Mouse (Mus musculus) frontal cortex, postnatal 36 days (tissue): ENCODE data around the gene Lrba.

Experiments used
- DNase-seq, 2 experiments: peaks; one replicate each; pipeline ENCODE4 v3.0.0; 2022; ENCODE audit warnings: low spot score in 2 of 2

The Lrba gene

DNA sequence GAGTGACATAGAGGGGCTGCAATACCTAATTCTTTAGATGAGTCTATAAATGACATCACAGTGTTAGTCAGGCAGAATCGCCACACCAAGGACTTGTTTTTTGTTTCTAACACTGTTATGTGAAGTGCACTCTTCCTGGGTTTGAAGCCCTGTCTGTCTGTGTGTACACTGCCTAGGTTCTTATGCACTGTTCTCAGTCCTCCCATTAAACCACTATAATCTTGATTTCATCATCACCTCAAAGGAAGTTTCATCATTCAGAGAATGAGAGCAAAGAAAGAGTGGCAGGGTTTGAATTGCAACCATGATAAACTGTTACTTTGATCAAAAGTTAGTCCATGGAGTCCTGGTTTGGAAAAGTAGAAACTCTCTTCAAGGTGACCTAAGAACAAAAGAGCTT is 532.1 kb downstream of the Lrba start:
- DNase-seq, result no peak

DNA sequence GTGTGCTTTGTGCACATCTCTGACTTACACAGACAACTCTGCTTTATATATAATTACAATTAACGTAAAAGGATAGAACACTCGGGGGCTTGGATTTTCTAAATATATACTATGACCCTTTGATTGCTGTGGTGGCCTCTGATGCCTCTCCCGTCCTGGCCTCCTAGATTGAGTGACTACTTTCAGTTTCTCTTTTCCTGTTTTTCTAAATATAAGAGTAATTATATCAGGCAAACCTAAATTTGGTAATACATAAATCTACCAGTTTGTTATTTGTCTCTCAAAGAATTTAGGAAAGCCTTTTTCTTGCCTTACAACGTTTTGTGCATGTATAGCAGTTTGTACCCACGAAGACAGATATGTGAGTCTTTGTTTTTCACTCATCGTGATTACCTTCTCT is 534.2 kb downstream of the Lrba start:
- no peak for DNase-seq

DNA sequence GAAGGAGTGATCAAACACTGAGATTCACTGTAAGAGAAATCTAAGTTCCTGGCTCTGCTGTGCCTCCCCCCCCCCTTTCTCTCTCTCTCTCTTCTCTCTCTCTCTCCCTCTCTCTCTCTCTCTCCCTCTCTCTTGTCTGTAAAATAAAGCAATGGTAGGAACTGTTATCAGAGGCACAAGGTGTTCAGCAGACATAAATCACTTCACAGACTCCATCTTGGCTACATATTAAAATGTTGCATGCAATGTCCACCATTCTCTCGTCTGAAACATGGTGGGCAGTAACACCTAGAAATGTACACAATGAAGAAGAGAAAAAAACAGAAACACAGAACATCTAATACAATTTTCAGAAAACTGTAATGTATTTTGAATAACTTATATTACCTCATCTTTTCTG is 534.9 kb downstream of the Lrba start:
- no peak for DNase-seq

DNA sequence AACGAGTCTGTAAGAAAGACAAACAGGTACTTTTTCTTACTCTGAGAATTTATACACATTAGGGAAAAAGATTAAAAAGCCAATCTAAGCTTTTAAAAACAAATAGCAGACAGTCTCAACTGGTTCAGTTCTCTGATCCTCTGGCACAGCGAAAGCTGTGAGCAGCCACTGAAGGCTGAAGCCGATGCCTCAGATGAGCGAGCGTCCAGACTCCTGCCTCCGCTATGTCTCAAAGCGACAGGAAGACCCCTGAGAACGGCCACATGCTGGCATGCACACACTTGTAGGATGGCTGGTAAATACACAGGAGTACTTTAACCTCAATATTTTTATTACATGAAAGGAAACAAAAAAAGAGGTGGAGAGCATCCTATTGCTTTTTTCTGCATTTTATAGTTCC is 535.4 kb downstream of the Lrba start:
- DNase-seq, result no peak

DNA sequence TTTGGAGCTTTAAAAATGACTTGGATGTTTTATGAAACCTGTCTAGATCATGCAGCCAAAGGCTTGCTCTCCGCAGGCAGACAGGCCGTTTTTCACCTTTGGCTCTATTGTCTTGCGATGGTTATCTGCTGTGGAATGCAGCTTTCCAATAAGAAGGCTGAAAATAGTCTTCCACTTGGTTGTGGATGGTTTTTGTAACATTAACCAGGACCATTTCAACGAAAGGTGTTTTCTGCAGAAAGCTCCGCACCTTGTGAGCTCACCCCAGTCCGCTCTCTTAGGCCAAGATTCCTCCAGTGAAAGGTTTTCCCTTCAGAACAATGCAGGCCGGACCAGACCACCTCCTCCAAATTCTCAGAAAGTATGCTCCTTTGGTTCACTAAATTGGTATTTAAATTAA is 536.0 kb downstream of the Lrba start:
- DNase-seq, result no peak

DNA sequence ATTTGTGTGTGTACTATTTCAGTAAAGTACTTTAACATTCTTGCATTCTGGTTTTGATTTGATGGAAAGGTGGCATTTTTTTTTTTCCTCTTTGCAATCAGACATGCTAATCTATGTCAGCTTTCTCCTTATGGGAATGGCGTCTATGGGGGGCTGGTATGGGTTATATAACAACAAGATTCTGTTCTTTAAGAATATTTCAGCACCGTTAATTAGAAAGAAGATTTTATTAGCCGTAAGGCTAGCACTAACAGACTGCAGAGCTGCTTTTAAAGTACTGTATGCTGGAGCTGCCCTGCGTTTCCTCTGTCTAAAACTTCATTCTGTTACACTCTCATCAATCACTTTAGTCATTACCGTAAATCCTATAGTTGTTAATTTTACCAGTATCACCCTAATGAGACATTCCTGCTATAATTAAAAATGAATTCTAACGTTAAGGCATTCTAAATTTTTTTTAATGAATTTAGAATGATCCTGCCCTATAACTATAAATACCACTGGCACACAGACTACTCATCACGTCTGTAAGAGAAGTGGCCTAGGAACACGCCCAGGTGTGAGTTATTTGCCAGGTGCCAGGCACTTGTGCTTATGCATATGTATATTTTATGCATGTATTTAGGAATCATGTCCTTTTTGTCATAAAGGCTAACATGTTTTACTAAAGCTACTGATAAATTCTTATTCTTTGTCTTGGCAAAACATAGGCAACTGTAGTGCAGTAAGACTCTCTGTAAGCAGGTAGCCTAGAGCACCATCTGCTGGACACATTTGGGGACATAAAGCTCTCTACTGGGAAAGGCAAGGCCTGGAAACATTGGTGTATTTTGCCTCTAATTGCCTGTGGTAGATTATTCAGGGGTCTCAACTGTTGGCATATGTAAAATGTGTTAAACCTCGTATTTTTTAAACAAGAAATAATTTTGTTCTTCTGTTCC is 536.9 kb downstream of the Lrba start:
- peak; percentile 71 to 87 for DNase-seq

DNA sequence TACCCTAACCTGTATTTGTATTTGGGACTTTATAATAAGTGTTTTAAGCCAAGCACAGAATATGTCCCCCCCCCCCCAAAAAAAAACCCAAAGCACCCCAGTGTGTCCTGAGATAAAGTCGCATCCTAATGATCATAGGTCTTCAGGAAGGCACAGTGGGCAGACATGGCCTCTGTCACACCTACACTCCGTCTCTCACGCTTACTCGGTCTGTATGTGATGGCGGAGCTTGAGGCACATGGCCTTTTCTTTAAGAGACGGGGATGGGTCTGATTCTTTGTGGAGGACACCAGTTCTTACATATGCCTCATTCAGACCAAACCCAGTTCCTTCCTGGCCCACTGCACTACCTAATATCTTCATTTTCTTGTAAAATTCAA is 537.5 kb downstream of the Lrba start:
- no peak for DNase-seq

DNA sequence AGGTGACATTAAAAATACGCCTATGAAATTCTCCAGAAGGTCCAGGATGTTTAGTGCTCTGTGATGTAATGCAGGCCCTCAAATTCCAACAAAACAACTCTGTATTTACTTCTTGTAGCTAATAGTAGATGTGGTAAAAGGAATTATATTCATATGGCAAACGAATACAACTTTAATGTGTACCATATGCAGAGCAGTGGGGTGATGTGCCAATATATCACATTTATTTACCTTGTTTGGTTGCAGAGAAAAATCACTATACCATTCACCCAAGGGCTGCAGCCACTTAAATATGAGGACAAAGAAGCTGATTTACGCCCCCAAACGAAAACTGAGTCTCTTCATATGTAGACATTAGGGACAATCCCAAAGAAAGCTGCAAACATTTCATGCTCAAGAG is 538.0 kb downstream of the Lrba start:
- DNase-seq, result no peak

DNA sequence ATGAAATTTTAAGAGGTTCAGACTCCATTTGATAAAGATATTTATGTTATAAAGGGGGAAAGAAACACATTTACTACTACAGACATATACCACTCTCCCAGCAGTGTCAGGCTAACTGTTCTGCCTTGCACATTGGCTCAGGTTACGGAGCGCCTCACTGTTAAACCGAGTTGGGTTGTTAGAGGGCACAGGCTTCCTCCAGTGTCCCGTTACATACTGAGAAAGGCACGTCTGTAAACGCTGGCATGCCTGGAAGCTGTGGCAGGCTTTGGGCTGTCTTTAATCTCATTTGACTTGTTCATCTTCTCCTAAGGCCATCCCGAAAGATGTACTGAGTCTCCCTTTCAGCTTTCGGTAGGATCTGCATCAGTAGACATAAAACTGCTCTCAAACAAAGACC is 544.1 kb downstream of the Lrba start:
- no peak for DNase-seq

DNA sequence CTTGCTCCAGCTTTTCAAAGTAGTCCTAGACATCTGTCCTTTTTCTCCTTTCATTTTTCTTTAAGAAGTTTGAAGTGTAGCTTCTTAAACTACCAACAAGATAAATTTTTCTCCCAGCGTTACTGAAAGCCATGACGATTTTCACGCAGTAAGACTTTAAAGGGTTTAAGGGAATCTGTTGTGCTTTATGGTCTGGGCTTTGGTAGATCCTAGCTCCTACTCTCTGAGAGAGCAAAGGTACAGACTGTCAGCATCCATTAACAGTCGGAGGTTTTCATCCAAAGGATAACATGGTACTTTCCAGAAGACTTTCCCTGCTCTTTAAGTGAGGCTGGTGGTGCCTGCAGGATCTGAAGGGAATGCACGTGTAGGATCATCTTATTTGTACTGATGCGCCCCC is 544.5 kb downstream of the Lrba start:
- no peak for DNase-seq

DNA sequence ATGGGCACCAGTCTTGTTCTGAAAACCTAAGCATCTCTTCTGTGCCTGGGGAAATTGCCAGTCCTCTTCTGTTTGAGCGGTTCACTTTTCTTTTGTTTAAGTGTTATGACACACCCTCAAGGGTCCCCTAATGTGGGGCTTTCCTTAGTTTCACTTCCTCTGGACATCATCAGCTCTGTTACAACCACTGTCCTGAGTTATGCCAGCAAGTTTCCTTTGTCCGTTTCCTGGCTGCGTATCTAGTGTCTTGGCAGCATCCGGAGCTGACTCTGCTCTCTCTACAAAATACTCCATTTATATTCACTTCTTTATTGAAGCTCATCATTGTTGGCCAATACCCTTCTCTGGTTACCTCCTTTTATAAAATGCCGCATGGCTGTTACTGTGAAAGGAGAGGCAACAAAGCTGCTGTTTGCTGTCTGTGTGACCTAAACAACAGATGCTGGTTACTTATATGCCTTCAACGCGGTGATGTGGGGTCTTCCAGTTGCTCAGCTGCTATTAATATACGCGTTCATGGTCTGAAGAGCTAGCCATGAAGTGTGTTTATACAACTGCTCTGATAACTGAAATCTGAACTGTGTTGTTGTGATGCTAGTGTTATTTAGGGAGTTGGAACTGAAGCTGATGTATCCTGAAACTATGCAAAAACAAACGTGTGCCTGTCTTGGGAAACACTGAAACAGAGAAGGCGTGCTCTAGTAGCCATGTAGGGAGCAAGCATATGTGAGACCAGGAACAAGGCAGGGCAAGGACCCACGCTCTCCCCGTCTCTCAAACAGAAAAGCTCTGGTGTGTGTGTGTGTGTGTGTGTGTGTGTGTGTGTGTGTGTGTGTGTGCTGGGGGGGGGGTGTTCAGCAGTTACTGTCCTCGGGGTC is 550.3 kb downstream of the Lrba start:
- no peak for DNase-seq

DNA sequence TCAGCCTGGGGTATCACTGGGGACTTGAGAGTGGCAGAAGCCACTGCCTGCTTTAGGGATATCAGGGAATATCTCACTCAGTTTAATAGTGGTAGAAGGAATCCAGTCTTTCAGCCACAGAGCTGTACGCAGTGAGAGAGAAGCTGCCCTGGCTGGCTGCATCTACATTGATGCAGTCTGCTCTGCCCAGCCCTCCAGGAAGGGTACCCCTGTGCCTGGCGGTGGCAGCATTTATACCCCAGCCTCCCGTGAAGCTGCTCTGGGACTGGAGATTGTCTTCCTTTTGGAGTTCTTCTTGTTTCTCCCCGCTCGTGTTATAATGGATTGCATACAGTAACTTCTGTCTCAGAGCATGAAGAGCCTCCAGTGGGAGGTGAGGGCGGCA is 551.0 kb downstream of the Lrba start:
- DNase-seq, result no peak

DNA sequence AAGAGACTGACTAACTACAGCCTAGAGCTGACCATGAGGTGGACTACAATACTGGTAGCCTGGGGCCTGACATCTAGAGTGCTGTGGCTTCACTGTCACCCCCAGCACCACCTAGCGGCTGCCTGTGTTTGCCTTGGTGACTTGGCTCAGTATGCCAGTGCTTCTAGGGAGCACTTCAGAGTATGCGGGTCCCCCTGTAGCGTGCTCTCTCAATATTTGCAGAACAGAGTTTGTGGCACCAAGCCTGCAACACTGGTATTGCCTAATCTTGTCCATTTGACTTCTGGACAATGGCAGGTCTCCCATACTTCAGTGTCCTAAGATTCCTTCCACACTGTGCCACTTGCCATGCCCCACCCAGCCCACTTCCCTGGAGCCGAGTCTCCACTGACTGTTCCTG is 555.2 kb downstream of the Lrba start:
- no peak for DNase-seq

DNA sequence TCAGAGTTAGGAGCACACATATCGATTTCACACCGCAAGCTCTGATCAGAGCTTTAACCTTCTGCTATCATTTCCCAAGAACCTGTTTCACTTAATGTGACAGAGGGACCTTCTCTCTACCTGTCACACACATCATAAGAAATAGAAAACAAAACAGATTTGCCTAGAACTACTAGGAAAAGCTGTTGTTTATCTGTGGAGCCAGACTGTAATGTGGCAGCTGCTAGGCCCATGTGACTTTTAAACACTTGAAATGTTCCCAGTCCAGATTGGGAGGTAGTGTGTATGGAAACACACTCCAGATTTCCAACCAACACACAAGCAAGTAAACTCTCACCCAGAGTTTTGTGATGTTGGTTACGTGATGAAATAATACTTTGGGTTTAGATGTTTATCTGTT is 559.6 kb downstream of the Lrba start:
- DNase-seq, result no peak

DNA sequence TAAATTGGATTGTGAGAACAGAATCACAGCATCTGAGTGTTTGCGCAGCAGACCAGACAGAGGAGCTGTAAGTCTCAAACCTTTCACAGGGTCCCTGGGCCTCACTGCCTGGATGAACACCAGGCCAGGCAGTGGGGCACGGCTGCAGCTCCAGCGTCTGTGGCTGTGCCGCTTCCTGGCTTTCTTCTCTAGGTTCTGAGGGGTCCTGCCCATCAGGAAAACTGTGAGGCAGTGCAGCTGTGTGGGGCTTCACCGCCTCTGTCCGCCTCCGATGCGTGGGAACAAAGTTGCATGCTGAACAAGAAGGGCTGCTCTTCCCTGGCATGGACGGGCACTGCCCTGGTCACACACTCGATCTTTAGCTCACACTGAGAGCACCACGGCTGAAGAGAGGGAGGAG is 560.5 kb downstream of the Lrba start:
- no peak for DNase-seq

DNA sequence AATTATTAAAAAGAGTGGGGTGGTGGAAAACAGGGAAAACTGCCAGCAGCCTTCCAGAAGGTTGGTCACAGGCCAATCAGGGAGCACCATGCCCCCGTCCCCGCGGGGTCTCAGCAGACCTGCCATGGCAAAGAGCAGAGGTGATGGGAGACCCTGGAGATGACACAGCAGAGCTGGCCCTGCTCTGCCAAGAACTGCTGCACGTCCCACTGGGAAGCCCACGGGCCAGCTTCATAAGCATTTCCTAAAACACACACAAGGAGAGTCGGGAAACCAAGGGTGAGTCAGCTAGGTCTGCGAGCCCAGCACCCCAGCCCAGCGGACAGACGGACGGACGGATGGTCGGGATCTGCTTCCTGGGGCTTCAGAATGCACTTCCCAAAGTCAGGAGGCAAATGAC is 561.8 kb downstream of the Lrba start:
- no peak for DNase-seq

DNA sequence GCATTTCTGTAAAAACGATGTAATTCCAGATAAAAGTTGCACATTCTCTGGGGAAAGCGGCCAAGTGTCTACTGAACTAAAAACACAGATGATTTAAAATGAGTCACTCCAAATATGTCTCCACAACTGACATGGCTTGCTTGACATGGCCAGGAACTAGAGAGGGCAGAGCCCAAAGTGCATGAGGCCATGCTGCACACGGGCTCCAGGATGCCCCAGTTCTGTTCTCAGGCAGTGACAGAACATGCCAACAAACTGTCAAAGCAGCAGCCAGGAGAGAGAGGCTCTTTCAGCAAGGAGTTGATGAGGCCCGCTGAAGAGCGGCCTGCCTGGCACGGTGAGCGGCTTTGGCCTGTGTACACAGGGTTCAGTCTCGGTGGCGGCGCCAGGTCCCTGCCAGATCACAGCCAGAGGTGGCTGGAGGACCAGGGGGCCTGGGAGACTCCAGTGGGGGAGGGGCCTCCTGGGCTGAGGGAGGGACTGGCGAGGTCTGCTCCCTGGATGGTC is 562.4 kb downstream of the Lrba start:
- DNase-seq, result peak; percentile 55 to 71

DNA sequence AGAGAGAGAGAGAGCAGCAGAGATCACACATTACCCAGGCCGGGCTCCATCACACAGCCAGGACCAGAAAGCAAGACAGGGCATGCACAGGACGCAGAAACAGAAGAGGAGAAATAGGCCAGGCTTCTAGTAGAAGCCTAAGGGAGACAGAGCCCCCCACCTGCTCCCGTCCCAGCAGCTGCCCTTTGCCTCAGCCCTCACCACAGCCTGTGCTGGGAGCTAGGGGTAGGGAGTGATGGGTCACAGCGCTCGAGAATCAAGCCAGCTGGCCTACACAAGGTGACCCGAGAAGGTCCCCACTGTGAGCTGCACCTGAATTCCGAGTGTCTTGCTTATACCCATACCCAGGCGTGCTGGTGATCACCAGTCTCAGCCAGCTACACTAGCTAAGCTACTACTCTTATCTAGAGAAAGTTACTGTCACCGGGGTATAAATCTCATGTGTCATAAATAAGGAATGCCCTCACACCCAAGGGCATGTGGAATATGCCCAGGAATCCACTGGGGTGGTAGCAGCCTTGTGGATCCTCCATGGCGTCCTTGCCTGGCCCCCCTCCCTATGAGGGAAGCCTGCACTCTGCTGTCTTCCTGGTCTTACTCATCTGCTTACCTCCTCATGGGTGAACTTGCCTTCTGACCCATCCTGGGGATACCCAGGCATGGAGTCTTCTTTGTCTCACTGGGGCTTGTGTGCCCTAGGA is 563.1 kb downstream of the Lrba start:
- DNase-seq, result no peak

DNA sequence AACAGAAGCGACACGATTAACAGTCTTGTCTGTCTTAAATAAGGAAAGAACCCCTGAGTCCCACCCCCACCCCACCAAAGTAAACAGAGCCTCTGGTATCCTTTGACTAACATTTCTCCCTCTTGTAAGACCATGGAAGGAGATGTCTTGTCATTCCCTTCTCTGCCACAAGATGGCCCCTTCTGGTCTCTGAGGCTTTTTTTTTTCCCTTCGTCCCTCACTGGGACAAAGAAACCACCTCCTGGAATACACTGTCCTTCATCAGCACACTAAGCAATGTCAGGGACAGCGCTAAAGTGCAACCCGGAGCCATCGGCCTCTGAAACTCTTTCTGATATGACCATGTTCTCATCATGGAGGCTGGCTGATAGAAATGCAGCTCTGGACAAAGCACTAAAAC is 564.2 kb downstream of the Lrba start:
- DNase-seq, result peak; percentile 61 to 83

DNA sequence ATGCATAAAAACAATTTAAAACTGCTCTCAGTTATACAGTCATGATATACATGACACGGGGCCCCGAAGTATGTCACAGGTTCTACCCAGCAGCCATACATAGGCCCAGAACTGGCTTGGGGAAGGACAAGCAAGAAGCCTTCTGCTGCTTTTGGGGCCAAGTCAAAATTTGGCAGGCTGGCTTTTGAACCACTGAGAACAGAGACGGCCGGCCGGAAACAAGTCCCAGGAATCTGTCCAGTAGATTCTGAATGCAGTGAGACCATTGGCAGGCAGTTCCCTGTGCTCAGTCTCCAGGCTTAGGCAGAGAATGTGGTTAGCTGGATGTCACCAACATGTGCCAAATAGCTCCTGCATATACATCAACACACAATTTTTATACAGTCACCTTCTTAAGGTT is 565.3 kb downstream of the Lrba start:
- no peak for DNase-seq

DNA sequence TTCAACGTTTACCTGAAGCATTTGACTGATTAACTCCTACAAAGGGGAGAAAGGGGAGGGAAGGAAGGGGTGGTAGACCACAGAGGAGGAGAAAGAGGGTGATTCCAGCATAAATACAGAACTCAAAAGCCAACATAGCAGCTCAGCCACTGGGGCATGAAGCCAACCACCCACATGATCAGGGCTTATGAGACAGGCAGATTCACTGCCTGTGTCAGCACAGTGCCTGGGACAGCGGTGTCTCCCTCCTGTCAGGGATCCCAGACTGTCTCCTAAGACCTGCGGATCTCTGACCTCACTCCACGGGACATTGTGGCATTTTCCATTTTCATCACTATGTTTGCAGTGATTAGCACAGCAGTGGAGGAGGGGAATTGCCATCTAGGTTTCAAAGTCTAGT is 568.8 kb downstream of the Lrba start:
- DNase-seq, result no peak

DNA sequence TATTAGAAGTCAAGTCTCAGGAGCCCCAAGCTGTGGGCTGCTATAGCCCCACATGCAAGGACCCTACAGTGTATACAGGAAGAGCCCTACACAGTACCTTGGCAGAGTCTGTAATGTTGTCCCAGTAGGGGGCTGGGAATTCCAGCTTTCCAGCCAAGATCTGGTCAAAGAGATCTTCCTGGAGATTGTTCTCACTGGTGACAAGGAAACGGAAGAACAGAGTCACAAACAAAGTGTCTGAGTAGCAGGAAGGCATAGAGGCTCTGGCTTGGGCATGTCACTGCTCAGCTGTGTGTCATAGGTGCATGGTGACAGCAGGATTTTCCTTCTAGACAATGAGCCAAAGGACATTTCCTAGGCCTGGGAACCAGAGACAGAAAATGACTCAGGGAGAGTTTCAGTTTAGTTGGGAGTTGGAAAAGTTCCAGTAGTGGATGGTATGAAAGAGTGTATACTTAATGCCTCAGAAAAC is 569.3 kb downstream of the Lrba start:
- no peak for DNase-seq
